Mouse (Mus musculus) intestine, embryonic 16.5 days (tissue): Measurements from ENCODE around the gene Upf2. TPM values are rescaled to one million over a fixed set of nuclear protein-coding genes. Genes with fewer than 3 reads are reported as not detected.
A peak's percentile ranks its signal among the peaks of the same experiment; 100 is the strongest.
"Not testable (repeated sequence)": the region's sequence is repeated elsewhere in the genome, so short reads cannot be mapped to it uniquely, and the experiment has no call there.

Source experiments
- ATAC-seq: fragments of 200-750 bp; cut with Nextera tagmentation; 2 replicates; pipeline ENCODE4 v1.8.0; 2017; ENCODE audit warnings: moderate TSS enrichment, moderate library complexity
- H3K27ac ChIP-seq: fragments of 300-500 bp; sonication (generic); 2 replicates; pipeline ENCODE4 v1.5.1; 2014; ENCODE audit warnings: mild to moderate bottlenecking, low read length
- H3K27me3 ChIP-seq: fragments of 300-500 bp; sonication (generic); replicated peaks from 2 replicates; pipeline ENCODE4 v1.6.1; 2014; ENCODE audit warnings: low read length, control low read depth, mixed read lengths; ENCODE audit not compliant: control insufficient read depth, insufficient read depth
- H3K36me3 ChIP-seq: fragments of 300-500 bp; sonication (generic); 2 replicates; pipeline ENCODE4 v1.6.1; 2014; ENCODE audit warnings: low read length, control low read depth; ENCODE audit not compliant: control insufficient read depth, insufficient read depth
- H3K4me1 ChIP-seq: fragments of 300-500 bp; sonication (generic); 2 replicates; pipeline ENCODE4 v1.6.1; 2014; ENCODE audit warnings: low read length, control low read depth, mixed read lengths; ENCODE audit not compliant: control insufficient read depth, insufficient read depth
- H3K4me2 ChIP-seq: fragments of 300-500 bp; sonication (generic); 2 replicates; pipeline ENCODE4 v1.6.1; 2014; ENCODE audit warnings: low read depth, low read length, control low read depth
- H3K4me3 ChIP-seq: fragments of 300-500 bp; sonication (generic); 2 replicates; pipeline ENCODE4 v1.5.1; 2014; ENCODE audit warnings: mild to moderate bottlenecking, low read length
- H3K9ac ChIP-seq: fragments of 300-500 bp; sonication (generic); 2 replicates; pipeline ENCODE4 v1.6.1; 2014; ENCODE audit warnings: low read depth, low read length
- H3K9me3 ChIP-seq: fragments of 300-500 bp; sonication (generic); 2 replicates; pipeline ENCODE4 v1.6.1; 2016; ENCODE audit warnings: low read length, control low read depth; ENCODE audit not compliant: control insufficient read depth
- WGBS: fragments of 180-500 bp; shearing (Covaris S2); extraction: QIAGEN DNeasy Blood & Tissue Kit; methylation state at CpG from one replicate; pipeline ENCODE4 v1.1.7; 2014; 5-methylcytosine and 5-hydroxymethylcytosine counted together
- polyA plus RNA-seq: library from polyadenylated mRNA; unstranded; fragments of >200 nt; fragmentation: Nextera tagmentation; extraction: Ambion mirVana; gene quantifications from 2 replicates; pipeline ENCODE4 v1.2.1, GENCODE M21; 2015

Gene Upf2
- polyA plus RNA-seq, 1 experiment from 2014 or later = 7.9 TPM

DNA sequence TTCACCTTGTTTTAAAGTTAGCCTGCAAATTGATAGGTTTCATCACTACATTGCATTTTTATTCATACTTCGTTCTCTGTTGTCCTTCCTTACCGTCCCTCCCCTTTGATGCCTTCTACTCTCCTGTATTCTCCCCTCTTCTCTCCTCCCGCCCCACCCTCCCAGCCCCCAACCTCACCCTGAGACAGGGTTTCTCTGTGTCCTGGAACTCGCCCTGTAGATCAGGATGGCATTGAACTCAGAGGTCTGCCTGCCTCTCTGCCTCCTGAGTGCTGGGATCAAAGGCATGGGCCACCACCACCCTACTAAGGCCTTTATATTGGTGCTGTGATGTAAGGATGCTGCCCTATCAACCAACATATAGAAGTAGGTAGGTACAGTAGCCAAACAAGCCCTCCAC lies 8.2 kb upstream of the Upf2 start:
- Histone ChIP-seq H3K9me3 (no peaks in the 10 kb centered on the region), H3K9ac (0 out of 2 replicates have a peak overlapping the region, but pooled peaks have one; percentile 69), H3K27me3 (no peaks in the 10 kb centered on the region), H3K4me1 (no peaks in the 10 kb centered on the region; the same call in 1 of the 2 replicates), H3K36me3 (no peaks in the 10 kb centered on the region), H3K4me2 (peak overlapping the region; percentile 86), H3K4me3 (peak overlapping the region; percentile 70), H3K27ac (no peak overlapping the region)
- 39% methylated on average over 4 of the region's 4 CpGs for WGBS
- peak; percentile 22; the same call in 1 of the 2 replicates for ATAC-seq

GRCm38 (mm10) chr2:5945629-5946028 lies 5.6 kb upstream of the Upf2 start:
- H3K4me1 ChIP-seq = peaks cover 4% of the 10 kb centered on the region
- H3K36me3 ChIP-seq = no peaks in the 10 kb centered on the region
- no peak for ATAC-seq
- H3K27me3 ChIP-seq = no peaks in the 10 kb centered on the region
- H3K9me3 ChIP-seq = no peaks in the 10 kb centered on the region
- no peak overlapping the region for H3K9ac ChIP-seq
- no peak overlapping the region for H3K27ac ChIP-seq
- H3K4me3 ChIP-seq = no peak overlapping the region
- 87% methylated on average over 1 of the region's 1 CpGs for WGBS
- no peak overlapping the region for H3K4me2 ChIP-seq

- ATAC-seq = no peak
- Histone ChIP-seq H3K4me3 (no peak overlapping the region), H3K4me2 (no peak overlapping the region), H3K27ac (no peak overlapping the region), H3K9ac (no peak overlapping the region), H3K4me1 (peaks cover 4% of the 10 kb centered on the region), H3K36me3 (no peaks in the 10 kb centered on the region), H3K9me3 (no peaks in the 10 kb centered on the region), H3K27me3 (no peaks in the 10 kb centered on the region)
- 84% methylated on average over 3 of the region's 3 CpGs for WGBS
Measured at GRCm38 (mm10) chr2:5946876-5947275, 4.4 kb upstream of the Upf2 start.

GRCm38 (mm10) chr2:5948964-5949363 lies 2.3 kb upstream of the Upf2 start:
- Histone ChIP-seq H3K4me2 (no peak overlapping the region), H3K4me1 (peaks cover 6% of the 10 kb centered on the region; the same call in 1 of the 2 replicates), H3K36me3 (no peaks in the 10 kb centered on the region), H3K27me3 (no peaks in the 10 kb centered on the region), H3K9me3 (no peaks in the 10 kb centered on the region), H3K9ac (no peak overlapping the region), H3K27ac (no peak overlapping the region), H3K4me3 (no peak overlapping the region)
- ATAC-seq = no peak
- 93% methylated on average over 2 of the region's 2 CpGs for WGBS

DNA sequence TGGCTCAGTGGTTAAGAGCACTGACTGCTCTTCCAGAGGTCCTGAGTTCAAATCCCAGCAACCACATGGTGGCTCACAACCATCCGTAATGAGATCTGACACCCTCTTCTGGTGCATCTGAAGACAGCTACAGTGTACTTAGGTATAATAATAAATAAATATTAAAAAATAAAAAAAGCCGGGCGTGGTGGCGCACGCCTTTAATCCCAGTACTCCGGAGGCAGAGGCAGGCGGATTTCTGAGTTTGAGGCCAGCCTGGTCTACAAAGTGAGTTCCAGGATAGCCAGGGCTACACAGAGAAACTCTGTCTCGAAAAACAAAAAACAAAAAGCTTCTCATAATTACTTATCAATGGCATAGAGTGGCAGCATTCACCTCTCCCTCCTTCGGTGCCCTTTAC lies 1.4 kb upstream of the Upf2 start:
- peak overlapping the region; percentile 85; the same call in 1 of the 2 replicates for H3K27ac ChIP-seq
- peak overlapping the region; percentile 96 for H3K9ac ChIP-seq
- H3K9me3 ChIP-seq, H3K36me3 ChIP-seq, H3K27me3 ChIP-seq, H3K4me1 ChIP-seq, ATAC-seq: not testable (repeated sequence)
- peak overlapping the region; percentile 56 for H3K4me2 ChIP-seq
- H3K4me3 ChIP-seq = peak overlapping the region; percentile 98
- 96% methylated on average over 9 of the region's 9 CpGs for WGBS

GRCm38 (mm10) chr2:5950305-5950704 lies 964 bp upstream of the Upf2 start:
- H3K27me3 ChIP-seq = no peaks in the 10 kb centered on the region
- H3K4me2 ChIP-seq = peak overlapping the region; percentile 56
- peak overlapping the region; percentile 85 for H3K27ac ChIP-seq
- H3K9ac ChIP-seq = peak overlapping the region; percentile 96
- 4% methylated on average over 6 of the region's 6 CpGs for WGBS
- H3K4me3 ChIP-seq = peak overlapping the region; percentile 98
- H3K9me3 ChIP-seq = no peaks in the 10 kb centered on the region
- peaks cover 6% of the 10 kb centered on the region; the same call in 1 of the 2 replicates for H3K4me1 ChIP-seq
- ATAC-seq = peak; percentile 18
- no peaks in the 10 kb centered on the region for H3K36me3 ChIP-seq

DNA sequence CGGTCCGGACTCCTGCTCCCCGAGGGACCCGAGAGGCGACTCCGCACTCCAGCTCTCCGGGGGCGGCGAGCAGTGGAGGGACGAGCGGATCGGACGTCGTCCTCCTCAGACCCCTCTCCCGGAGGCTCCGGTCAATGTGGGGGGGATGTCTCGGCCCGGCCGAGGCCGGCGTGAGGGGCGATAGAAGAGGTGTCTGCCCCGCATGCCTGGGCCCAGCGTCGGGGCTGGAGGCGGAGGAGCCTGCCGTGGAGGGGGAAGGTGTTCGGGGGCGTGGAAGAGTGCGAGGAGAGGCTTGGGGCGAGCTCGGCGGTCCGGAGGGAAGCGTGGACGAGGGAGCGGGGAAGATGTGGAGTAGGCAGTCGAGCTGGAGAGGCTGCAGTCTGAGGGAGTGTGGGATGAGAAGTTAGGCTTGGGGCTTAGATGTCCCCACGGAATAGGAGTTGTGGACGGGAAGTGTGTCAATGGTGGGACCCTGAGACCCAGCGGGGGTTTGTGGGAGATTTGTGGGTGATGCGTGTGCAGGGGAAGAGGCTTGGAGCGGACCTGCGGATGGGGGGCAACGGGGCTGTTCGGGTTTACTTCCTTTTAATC lies 447 bp downstream of the Upf2 start:
- peak; percentile 66 for ATAC-seq
- peaks cover 6% of the 10 kb centered on the region; the same call in 1 of the 2 replicates for H3K4me1 ChIP-seq
- no peaks in the 10 kb centered on the region for H3K27me3 ChIP-seq
- no peaks in the 10 kb centered on the region for H3K9me3 ChIP-seq
- 0% methylated on average over 46 of the region's 46 CpGs for WGBS
- peak overlapping the region; percentile 87 for H3K27ac ChIP-seq
- peak overlapping the region; percentile 46 for H3K4me2 ChIP-seq
- peak overlapping the region; percentile 98 for H3K4me3 ChIP-seq
- H3K9ac ChIP-seq = peak overlapping the region; percentile 96
- H3K36me3 ChIP-seq = no peaks in the 10 kb centered on the region

DNA sequence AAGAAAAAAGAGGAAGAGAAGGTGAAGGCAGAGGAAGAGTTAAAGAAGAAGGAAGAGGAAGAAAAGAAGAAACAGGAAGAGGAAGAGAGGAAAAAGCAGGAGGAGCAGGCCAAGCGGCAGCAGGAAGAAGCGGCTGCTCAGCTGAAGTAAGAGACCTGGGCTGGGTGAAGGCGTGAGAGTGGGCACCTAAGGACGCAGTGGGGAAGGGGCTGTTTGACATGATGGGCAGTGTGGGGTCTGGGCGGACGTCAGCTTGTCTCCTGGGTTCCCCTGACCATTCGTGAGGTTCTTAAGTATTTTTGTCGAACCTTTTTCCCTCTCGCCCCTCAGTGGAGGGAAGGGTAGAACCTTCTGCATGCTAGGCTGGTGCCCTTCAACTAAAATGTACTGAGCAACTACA lies 6.4 kb downstream of the Upf2 start:
- H3K36me3 ChIP-seq = peaks cover 3% of the 10 kb centered on the region
- no peak for ATAC-seq
- no peak overlapping the region for H3K9ac ChIP-seq
- WGBS = 91% methylated on average over 9 of the region's 9 CpGs
- H3K9me3 ChIP-seq = no peaks in the 10 kb centered on the region
- H3K27me3 ChIP-seq = no peaks in the 10 kb centered on the region
- H3K27ac ChIP-seq = no peak overlapping the region
- 0 out of 2 replicates have a peak, but pooled peaks cover under 1% of the 10 kb centered on the region for H3K4me1 ChIP-seq
- no peak overlapping the region for H3K4me2 ChIP-seq
- no peak overlapping the region for H3K4me3 ChIP-seq

GRCm38 (mm10) chr2:5962265-5962664 lies 11.0 kb downstream of the Upf2 start:
- WGBS = 76% methylated on average over 2 of the region's 2 CpGs

GRCm38 (mm10) chr2:5963729-5964128 lies 12.5 kb downstream of the Upf2 start:
- H3K27ac ChIP-seq, ATAC-seq, H3K4me1 ChIP-seq, H3K36me3 ChIP-seq, H3K4me3 ChIP-seq, H3K9me3 ChIP-seq, H3K9ac ChIP-seq, H3K27me3 ChIP-seq, H3K4me2 ChIP-seq: not testable (repeated sequence)
- WGBS = 93% methylated on average over 4 of the region's 4 CpGs

More at GRCm38 (mm10) chr2:5962265-5962664, 11.0 kb downstream of the Upf2 start:
- H3K4me1 ChIP-seq = no peaks in the 10 kb centered on the region
- H3K9ac ChIP-seq = no peak overlapping the region
- H3K9me3 ChIP-seq = no peaks in the 10 kb centered on the region
- no peak overlapping the region for H3K4me3 ChIP-seq
- no peak for ATAC-seq
- no peak overlapping the region for H3K4me2 ChIP-seq
- no peaks in the 10 kb centered on the region for H3K27me3 ChIP-seq
- peaks cover 3% of the 10 kb centered on the region for H3K36me3 ChIP-seq
- H3K27ac ChIP-seq = no peak overlapping the region
